Mouse (Mus musculus) cerebellum, postnatal 25 days (tissue): ENCODE results near the gene Rpl13a.
"Not testable (repeated sequence)": the region's sequence is repeated elsewhere in the genome, so short reads cannot be mapped to it uniquely, and the experiment has no call there.

Experiments
- DNase-seq, 2 experiments: peaks; one replicate each; pipeline ENCODE4 v3.0.0; 2021; ENCODE audit warnings: mixed read lengths in 2 of 2

The Rpl13a gene

GRCm38 (mm10) chr7:45156206-45156605, 27.6 kb upstream of the Rpl13a start:
- no peak for DNase-seq

- DNase-seq, result no peak
These were observed 27.0 kb upstream of the Rpl13a start for GRCm38 (mm10) chr7:45155590-45155989.

GRCm38 (mm10) chr7:45154993-45155514, 26.5 kb upstream of the Rpl13a start:
- DNase-seq, result peak; percentile 71 to 81

GRCm38 (mm10) chr7:45154096-45154992, 25.8 kb upstream of the Rpl13a start, which contains the start of the genes Pih1d1 and Aldh16a1:
Gene Pih1d1 (plus strand): TSS chr7:45154303.
Gene Aldh16a1 (minus strand): TSS chr7:45154584.
- peak; percentile 99 for DNase-seq

- DNase-seq, result no peak
These were observed 25.0 kb upstream of the Rpl13a start for GRCm38 (mm10) chr7:45153586-45153985.

GRCm38 (mm10) chr7:45153052-45153451, 24.5 kb upstream of the Rpl13a start:
- DNase-seq, result not testable (repeated sequence)

GRCm38 (mm10) chr7:45151303-45151702, 22.7 kb upstream of the Rpl13a start:
- no peak for DNase-seq

GRCm38 (mm10) chr7:45150321-45150720, 21.8 kb upstream of the Rpl13a start:
- DNase-seq, result no peak

- DNase-seq, result no peak
These were observed 21.0 kb upstream of the Rpl13a start for GRCm38 (mm10) chr7:45149545-45149944.

GRCm38 (mm10) chr7:45148534-45149098, 20.1 kb upstream of the Rpl13a start:
- DNase-seq, result peak in 1 of 2 experiments; percentile 11

GRCm38 (mm10) chr7:45147899-45148298, 19.3 kb upstream of the Rpl13a start:
- no peak for DNase-seq

GRCm38 (mm10) chr7:45147267-45147666, 18.7 kb upstream of the Rpl13a start:
- DNase-seq, result no peak

- no peak for DNase-seq
These were observed 16.9 kb upstream of the Rpl13a start for GRCm38 (mm10) chr7:45145460-45145859.

- no peak for DNase-seq
These were observed 16.0 kb upstream of the Rpl13a start for GRCm38 (mm10) chr7:45144368-45145174.

- DNase-seq, result peak in 1 of 2 experiments; percentile 1
These were observed 13.4 kb upstream of the Rpl13a start for GRCm38 (mm10) chr7:45141914-45142313.

GRCm38 (mm10) chr7:45141319-45141718, 12.8 kb upstream of the Rpl13a start:
- peak in 1 of 2 experiments; percentile 5 for DNase-seq

- DNase-seq, result peak in 1 of 2 experiments; percentile 9
These were observed 11.6 kb upstream of the Rpl13a start for GRCm38 (mm10) chr7:45139904-45140723.

GRCm38 (mm10) chr7:45138403-45138802, 9.8 kb upstream of the Rpl13a start:
- DNase-seq, result no peak

GRCm38 (mm10) chr7:45137171-45138006, 8.8 kb upstream of the Rpl13a start:
- peak in 1 of 2 experiments; percentile 11 for DNase-seq

- DNase-seq, result peak; percentile 93 to 94
These were observed 7.5 kb upstream of the Rpl13a start, which contains the start of the genes Gm45713 and Flt3l for GRCm38 (mm10) chr7:45135993-45136567. Gene Gm45713 (minus strand): TSS chr7:45136231. Gene Flt3l (minus strand): TSS chr7:45136432.
